Mouse (Mus musculus) lung, embryonic 16.5 days (tissue): ENCODE data around the gene Fcer1a. TPM values are rescaled to one million over a fixed set of nuclear protein-coding genes. Genes with fewer than 3 reads are reported as not detected.

ENCODE experiments used
- ATAC-seq: fragments of 200-750 bp; cut with Nextera tagmentation; 2 replicates; pipeline ENCODE4 v1.8.0; 2017; ENCODE audit warnings: low read depth, mild to moderate bottlenecking, moderate library complexity
- H3K27ac ChIP-seq: fragments of 300-500 bp; sonication (generic); 2 replicates; pipeline ENCODE4 v1.5.1; 2014; ENCODE audit warnings: mild to moderate bottlenecking, control low read depth, low read length
- H3K27me3 ChIP-seq: fragments of 300-500 bp; sonication (generic); 2 replicates; pipeline ENCODE4 v1.6.1; 2014; ENCODE audit warnings: low read depth, low read length, mixed read lengths; ENCODE audit not compliant: control insufficient read depth, insufficient read depth
- H3K36me3 ChIP-seq: fragments of 300-500 bp; sonication (generic); 2 replicates; pipeline ENCODE4 v1.6.1; 2014; ENCODE audit warnings: low read length; ENCODE audit not compliant: control insufficient read depth, insufficient read depth
- H3K4me1 ChIP-seq: fragments of 300-500 bp; sonication (generic); replicated peaks from 2 replicates; pipeline ENCODE4 v1.6.1; 2014; ENCODE audit warnings: low read length, mixed read lengths; ENCODE audit not compliant: control insufficient read depth, insufficient read depth
- H3K4me2 ChIP-seq: fragments of 300-500 bp; sonication (generic); 2 replicates; pipeline ENCODE4 v1.6.1; 2014; ENCODE audit warnings: low read depth, low read length, control low read depth
- H3K4me3 ChIP-seq: fragments of 300-500 bp; sonication (generic); 2 replicates; pipeline ENCODE4 v1.5.1; 2014; ENCODE audit warnings: mild to moderate bottlenecking, low read length, control low read depth
- H3K9ac ChIP-seq: fragments of 300-500 bp; sonication (generic); 2 replicates; pipeline ENCODE4 v1.6.1; 2014; ENCODE audit warnings: low read length, control low read depth
- H3K9me3 ChIP-seq: fragments of 300-500 bp; sonication (generic); 2 replicates; pipeline ENCODE4 v1.6.1; 2016; ENCODE audit warnings: low read length; ENCODE audit not compliant: control insufficient read depth
- polyA plus RNA-seq: library from polyadenylated mRNA; unstranded; fragments of >200 nt; fragmentation: Nextera tagmentation; extraction: Ambion mirVana; gene quantifications from 2 replicates; pipeline ENCODE4 v1.2.1, GENCODE M21; 2015

Fcer1a gene
- polyA plus RNA-seq, 1 experiment from 2014 or later = not detected

DNA sequence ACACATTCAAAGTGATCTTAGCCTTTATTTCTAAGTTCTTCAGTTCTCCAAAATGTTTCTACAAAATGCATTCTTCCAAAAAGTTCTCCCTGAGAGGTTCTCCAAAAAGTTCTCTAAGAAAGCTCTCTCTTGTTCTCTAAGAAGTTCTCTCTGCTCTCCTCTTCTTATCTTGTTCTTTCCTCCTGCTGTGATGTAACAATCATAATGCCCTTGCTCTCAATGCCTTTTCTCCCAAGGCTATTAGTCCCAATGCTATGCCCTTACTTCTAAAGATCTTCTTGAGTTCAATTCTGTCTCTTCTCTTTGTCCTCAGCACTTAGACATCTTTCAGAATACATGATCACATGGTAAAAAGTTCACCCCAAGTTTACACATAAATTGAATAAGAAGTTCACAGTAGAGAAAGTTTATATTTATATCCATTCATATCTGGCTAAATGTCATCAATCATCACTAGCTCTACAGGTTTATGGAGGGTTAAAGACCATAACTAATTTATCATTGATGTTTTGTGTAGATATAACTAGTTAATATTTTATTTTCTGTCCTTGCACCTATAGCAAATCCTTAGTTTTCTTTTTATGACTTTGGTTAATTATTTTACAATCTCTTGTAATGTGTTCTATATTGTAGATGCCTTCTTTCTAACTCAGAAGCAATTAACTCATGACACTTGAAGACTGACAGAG lies 52.7 kb downstream of the Fcer1a start:
- Histone ChIP-seq H3K27me3 (no peaks in the 10 kb centered on the region), H3K9ac (no peak overlapping the region), H3K4me3 (no peak overlapping the region), H3K36me3 (no peaks in the 10 kb centered on the region), H3K27ac (no peak overlapping the region), H3K9me3 (no peaks in the 10 kb centered on the region), H3K4me1 (no peaks in the 10 kb centered on the region), H3K4me2 (no peak overlapping the region)
- no peak for ATAC-seq

Other genes starting within 250 kb of the Fcer1a start
- not detected in 2 replicates for gene Olfr1408, start 89.8 kb downstream of the Fcer1a start, polyA plus RNA-seq
- not detected in 2 replicates for gene Olfr1406, start 36.6 kb downstream of the Fcer1a start, polyA plus RNA-seq
- not detected in 2 replicates for gene Olfr218, start 29.4 kb downstream of the Fcer1a start, polyA plus RNA-seq
- not detected in 2 replicates for gene Olfr1404, start 14.8 kb downstream of the Fcer1a start, polyA plus RNA-seq
- not detected in 2 replicates for gene Olfr418, start 38.8 kb upstream of the Fcer1a start, polyA plus RNA-seq
- gene Mptx2, start 50.6 kb upstream of the Fcer1a start, polyA plus RNA-seq = not detected in 2 replicates
- gene Ackr1, start 106.5 kb upstream of the Fcer1a start, polyA plus RNA-seq = 0.21 and 0.73 TPM in 2 replicates
- gene Aim2, start 123.7 kb upstream of the Fcer1a start, polyA plus RNA-seq = 1.3 and 2.6 TPM in 2 replicates
- 0.87 and 0.94 TPM in 2 replicates for gene Cadm3, start 140.5 kb upstream of the Fcer1a start, polyA plus RNA-seq